In the genomic region with DNA sequence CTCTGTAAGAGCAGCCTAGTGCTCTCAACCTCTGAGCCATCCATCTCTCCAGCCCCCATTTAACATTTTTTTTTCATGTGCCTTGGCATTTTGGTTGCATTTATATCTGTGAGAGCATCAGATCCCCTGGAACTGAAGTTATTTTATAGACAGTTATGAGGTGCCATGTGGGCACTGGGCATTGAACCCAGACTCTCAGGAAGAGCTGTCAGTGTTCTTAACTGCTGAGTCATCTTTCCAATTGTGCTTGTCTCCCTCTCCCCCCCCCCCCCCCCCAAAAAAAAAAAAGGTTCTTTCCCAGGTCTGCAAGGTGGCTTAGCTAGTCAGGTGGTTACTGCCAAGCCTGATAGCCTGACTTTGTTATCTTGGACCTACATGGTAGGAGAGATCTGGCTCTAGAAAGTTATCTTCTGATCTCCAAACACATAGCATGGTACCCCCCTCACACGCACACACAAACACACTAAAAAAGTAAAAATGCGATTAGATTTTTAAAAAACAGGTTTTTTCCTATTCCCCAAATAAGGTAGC, we compare ENCODE assay signal across 32 mouse cellular contexts. TPM values are rescaled to one million over a fixed set of nuclear protein-coding genes. Genes with fewer than 3 reads are reported as not detected.
A peak's percentile ranks its signal among the peaks of the same experiment; 100 is the strongest.
DNase-seq lines count a peak whose midpoint lies in the region; ATAC-seq and TF ChIP-seq lines count a peak whose summit lies in the region.
"Had no signal": no experiment of that assay in that cellular context is flagged by ENCODE, and none has a peak within 500 bp of the region (broad histone marks: within the 10 kb centered on the region; RNA-seq: fewer than 3 reads in every experiment).

No protein-coding gene starts in this region.

- DNase-seq in liver, embryonic 13.5 days = no peak
- DNase-seq in liver, postnatal 0 days = no peak
- DNase-seq in CH12.LX (ENCODE audit: extremely low read depth) (no peak), G1E (ENCODE audit: low spot score) (no peak)
- DNase-seq in c-Kit-positive CD71-positive TER-119-positive erythroid progenitor cells, embryonic 14.5 days (ENCODE audit: low spot score) = peak; percentile 20
- DNase-seq in lung, adult 2 months = no peak
- DNase-seq in embryo, embryonic 10.5 days (ENCODE audit: low spot score) = no peak
- no peak for DNase-seq in thymus, postnatal 36 days
- DNase-seq: adrenal gland, adult 8-10 months; adrenal gland, postnatal 25 days; cerebellum, adult 11-12 months; cerebellum, adult 8-10 months; cerebellum, postnatal 10 days; cerebellum, postnatal 36 days; gastrocnemius, postnatal 10 days; gastrocnemius, postnatal 36 days; heart, adult 18-20 months; heart, postnatal 10 days; heart, postnatal 4 days had no signal

- peak; percentile 64; the same call in 1 of the 2 replicates for ATAC-seq in liver, embryonic 13.5 days (ENCODE audit: low read depth)
- ATAC-seq in liver, postnatal 0 days = no peak
- peak; percentile 15; the same call in 1 of the 2 replicates for ATAC-seq in G1E (ENCODE audit: extremely low read depth, insufficient number of reproducible peaks, low FRiP score, poor library complexity, severe bottlenecking)
- ATAC-seq: activated CD4-positive, CD25-positive, alpha-beta regulatory T cell, adult 4 months; forebrain, embryonic 13.5 days; forebrain, embryonic 16.5 days; hindbrain, postnatal 0 days; inflammation-experienced regulatory T-cells, adult 6 months had no signal

- peaks cover 13% of the 10 kb centered on the region; the same call in 1 of the 2 replicates for H3K36me3 ChIP-seq in liver, embryonic 13.5 days
- H3K36me3 ChIP-seq in liver, postnatal 0 days (replicated peaks; ENCODE audit: insufficient read depth, low read length) = peaks cover 4% of the 10 kb centered on the region; the same call in 1 of the 2 replicates
- peaks cover 5 to 35% of the 10 kb centered on the region in 2 experiments for H3K36me3 ChIP-seq in CH12.LX (replicated peaks in 1 of 2; ENCODE audit: control insufficient read depth in 1 of 2, insufficient read depth in 1 of 2, low read length in 1 of 2)
- H3K36me3 ChIP-seq in G1E (replicated peaks) = peaks cover 42% of the 10 kb centered on the region

- H3K27ac ChIP-seq in liver, embryonic 13.5 days = peak overlapping the region; percentile 9; the same call in 1 of the 2 replicates
- no peak overlapping the region for H3K27ac ChIP-seq in liver, postnatal 0 days (ENCODE audit: low read depth)
- no peak overlapping the region for H3K27ac ChIP-seq in CH12.LX (ENCODE audit: insufficient read depth, low read depth)
- H3K27ac ChIP-seq: forebrain, embryonic 10.5 days; forebrain, embryonic 13.5 days; heart, embryonic 15.5 days; hindbrain, embryonic 14.5 days; hindbrain, postnatal 0 days had no signal

- no peak for TF ChIP-seq EP300 in liver, postnatal 0 days (IDR thresholded peaks at IDR 0.05; ENCODE audit: low read depth)
- no peak for TF ChIP-seq EP300 in CH12.LX (IDR thresholded peaks at IDR 0.05; ENCODE audit: low read length)

- peaks cover 15% of the 10 kb centered on the region for H3K4me1 ChIP-seq in liver, embryonic 13.5 days (replicated peaks)
- H3K4me1 ChIP-seq in liver, postnatal 0 days (ENCODE audit: insufficient read depth) = no peaks in the 10 kb centered on the region
- H3K4me1 ChIP-seq in CH12.LX (ENCODE audit: control insufficient read depth in 1 of 2, insufficient read depth in 2 of 2) (peaks cover 0 to 34% of the 10 kb centered on the region in 2 experiments; a peak in 2 of 4 replicates), G1E (ENCODE audit: insufficient read depth, low read depth, low read length) (peaks cover 44% of the 10 kb centered on the region)
- H3K4me1 ChIP-seq in lung, adult 2 months (ENCODE audit: control insufficient read depth, insufficient read depth, low read length) = no peaks in the 10 kb centered on the region; the same call in 1 of the 2 replicates
- H3K4me1 ChIP-seq: forebrain, embryonic 10.5 days had no signal

- TF ChIP-seq POLR2A in CH12.LX (IDR thresholded peaks at IDR 0.05; ENCODE audit: low read depth, low read length) = no peak
- no peak for TF ChIP-seq POLR2A in lung, adult 2 months (IDR thresholded peaks at IDR 0.05; ENCODE audit: borderline replicate concordance, extremely low read depth, low read depth, low read length)

- H3K79me2 ChIP-seq in CH12.LX (replicated peaks; ENCODE audit: control insufficient read depth, extremely low read depth, insufficient read depth, poor library complexity, severe bottlenecking) = no peaks in the 10 kb centered on the region; the same call in 1 of the 2 replicates

- no peaks in the 10 kb centered on the region for H3K27me3 ChIP-seq in liver, embryonic 13.5 days
- no peaks in the 10 kb centered on the region for H3K27me3 ChIP-seq in liver, postnatal 0 days (ENCODE audit: insufficient read depth, low read length)
- no peaks in the 10 kb centered on the region for H3K27me3 ChIP-seq in CH12.LX (replicated peaks)
- H3K27me3 ChIP-seq in G1E (ENCODE audit: insufficient read depth, low read length) = no peaks in the 10 kb centered on the region
- H3K27me3 ChIP-seq: forebrain, embryonic 13.5 days; heart, embryonic 12.5 days; heart, embryonic 15.5 days had no signal

- WGBS in liver, embryonic 13.5 days (ENCODE audit: insufficient replicate concordance) = 43% methylated on average over 2 of the region's 2 CpGs
- whole genome bisulfite sequencing in liver, postnatal 0 days (ENCODE audit: insufficient replicate concordance) = 73% methylated on average over 2 of the region's 2 CpGs
- 95% methylated on average over 2 of the region's 2 CpGs for WGBS in lung, adult 2 months

- H3K9ac ChIP-seq in liver, embryonic 13.5 days = no peak overlapping the region
- no peak overlapping the region for H3K9ac ChIP-seq in liver, postnatal 0 days (replicated peaks)
- H3K9ac ChIP-seq in CH12.LX (ENCODE audit: insufficient read depth, low read depth) = no peak overlapping the region
- H3K9ac ChIP-seq: forebrain, embryonic 13.5 days; heart, embryonic 12.5 days; heart, embryonic 15.5 days; hindbrain, embryonic 14.5 days had no signal

- no peak for TF ChIP-seq RAD21 in CH12.LX (IDR thresholded peaks at IDR 0.05; ENCODE audit: low read depth, low read length)

- no peaks in the 10 kb centered on the region for H3K9me3 ChIP-seq in liver, embryonic 13.5 days (replicated peaks)
- no peaks in the 10 kb centered on the region for H3K9me3 ChIP-seq in liver, postnatal 0 days (ENCODE audit: low read length)
- H3K9me3 ChIP-seq in CH12.LX (replicated peaks; ENCODE audit: low read length) = no peaks in the 10 kb centered on the region
- no peaks in the 10 kb centered on the region for H3K9me3 ChIP-seq in G1E (replicated peaks)
- H3K9me3 ChIP-seq: forebrain, embryonic 10.5 days; forebrain, embryonic 13.5 days; heart, embryonic 12.5 days; heart, embryonic 15.5 days had no signal

- H3K4me2 ChIP-seq in liver, embryonic 13.5 days = no peak overlapping the region
- H3K4me2 ChIP-seq in liver, postnatal 0 days (ENCODE audit: low read depth, low read length) = no peak overlapping the region
- H3K4me2 ChIP-seq in CH12.LX (ENCODE audit: insufficient read depth, low read depth, poor library complexity, severe bottlenecking) = no peak overlapping the region
- H3K4me2 ChIP-seq: forebrain, embryonic 13.5 days; heart, embryonic 12.5 days; heart, embryonic 15.5 days; hindbrain, embryonic 14.5 days had no signal

- no peak for TF ChIP-seq CTCF in liver, postnatal 0 days (IDR thresholded peaks at IDR 0.05; ENCODE audit: low read depth)
- TF ChIP-seq CTCF in CH12.LX (conservative IDR thresholded peaks at IDR 0.05 in 1 of 2, IDR thresholded peaks at IDR 0.05 in 1 of 2; ENCODE audit: low read depth in 2 of 2, low read length in 2 of 2) (no peak), G1E (IDR thresholded peaks at IDR 0.05; ENCODE audit: low read depth, low read length) (no peak)
- TF ChIP-seq CTCF in lung, adult 2 months (IDR thresholded peaks at IDR 0.05; ENCODE audit: insufficient read depth, low read length) = no peak

- no peak overlapping the region for H3K4me3 ChIP-seq in liver, embryonic 13.5 days (replicated peaks)
- no peak overlapping the region for H3K4me3 ChIP-seq in liver, postnatal 0 days (ENCODE audit: low read depth, low read length)
- no peak overlapping the region for H3K4me3 ChIP-seq in CH12.LX (replicated peaks in 1 of 3; ENCODE audit: low read depth in 2 of 3, low read length in 2 of 3, poor library complexity in 1 of 3)
- H3K4me3 ChIP-seq in G1E (ENCODE audit: low read depth, low read length) = no peak overlapping the region; the same call in 1 of the 2 replicates
- no peak overlapping the region for H3K4me3 ChIP-seq in lung, adult 2 months (replicated peaks; ENCODE audit: extremely low read depth, low read depth, low read length)
- H3K4me3 ChIP-seq: forebrain, embryonic 10.5 days; forebrain, embryonic 13.5 days; heart, embryonic 12.5 days; heart, embryonic 15.5 days had no signal

- in situ Hi-C loops in CH12.LX (cut with MboI; ENCODE audit: low pct_ligation_motif_present, low pct_unique_long_range_greater_than_20kb, low sequenced_read_pairs) = no loop called here

- dilution Hi-C loops in CH12.LX (cut with MboI; ENCODE audit: extremely low pct_ligation_motif_present, extremely low pct_unique_long_range_greater_than_20kb, low sequenced_read_pairs) = no loop called here

RNA-seq across cellular contexts. Expression of a gene that starts 47.1 kb away (rescaled TPM):
- polyA plus RNA-seq in liver, embryonic 13.5 days (2015; fragmentation: Nextera tagmentation; extraction: Ambion mirVana) = 1.3 and 1.5 TPM in 2 replicates
- 3.1 and 3.8 TPM in 2 replicates for polyA plus RNA-seq in liver, postnatal 0 days (2015; fragmentation: Nextera tagmentation; extraction: Ambion mirVana)
- 0.85 and 0.92 TPM in 2 replicates for total RNA-seq in CH12.LX (2012; rRNA removed)
- total RNA-seq in CH12.LX (2014; rRNA removed) = 0.52 TPM in 1 of 2 replicates, not detected in the other
- 0.56 and 0.71 TPM in 2 replicates for polyA plus RNA-seq in CH12.LX (2012; ENCODE audit: insufficient read length, low read depth)
- total RNA-seq in G1E (2014; fragmentation: Nextera tagmentation) = not detected in 2 replicates
- total RNA-seq in G1E (2017) = not detected in 2 replicates
- polyA plus RNA-seq in G1E (2012) = 0.13 TPM in 1 of 2 replicates, not detected in the other
- polyA plus RNA-seq in lung, adult 2 months (2012; rRNA removed) = 0.98 TPM in 1 of 2 replicates, not detected in the other
- total RNA-seq: adrenal gland, postnatal 25 days; gastrocnemius, adult 18-20 months; gastrocnemius, postnatal 36 days; heart, adult 18-20 months had no signal
- polyA plus RNA-seq: activated CD4-positive, CD25-positive, alpha-beta regulatory T cell, adult 4 months; inflammation-experienced regulatory T-cells, adult 6 months had no signal

RNA-seq across cellular contexts. Expression of a gene that starts 51.8 kb away (rescaled TPM):
- not detected in 2 replicates for polyA plus RNA-seq in liver, embryonic 13.5 days (2015; fragmentation: Nextera tagmentation; extraction: Ambion mirVana)
- 0.07 TPM in 1 of 2 replicates, not detected in the other for polyA plus RNA-seq in liver, postnatal 0 days (2015; fragmentation: Nextera tagmentation; extraction: Ambion mirVana)
- total RNA-seq in CH12.LX (2012; rRNA removed) = 0.17 and 0.25 TPM in 2 replicates
- total RNA-seq in CH12.LX (2014; rRNA removed) = not detected in 2 replicates
- 0.20 and 0.44 TPM in 2 replicates for polyA plus RNA-seq in CH12.LX (2012; ENCODE audit: insufficient read length, low read depth)
- 0.53 TPM in 1 of 2 replicates, not detected in the other for total RNA-seq in G1E (2014; fragmentation: Nextera tagmentation)
- total RNA-seq in G1E (2017) = 0.22 and 0.41 TPM in 2 replicates
- not detected in 2 replicates for polyA plus RNA-seq in G1E (2012)
- 0.07 TPM in 2 replicates for polyA plus RNA-seq in lung, adult 2 months (2012; rRNA removed)
- total RNA-seq: gastrocnemius, adult 18-20 months; gastrocnemius, postnatal 10 days; gastrocnemius, postnatal 36 days; heart, adult 18-20 months had no signal
- polyA plus RNA-seq: activated CD4-positive, CD25-positive, alpha-beta regulatory T cell, adult 4 months; cortical plate, adult 2 months; embryonic facial prominence, embryonic 11.5 days; embryonic facial prominence, embryonic 14.5 days; hindbrain, postnatal 0 days; inflammation-experienced regulatory T-cells, adult 6 months had no signal

RNA-seq across cellular contexts. Expression of a gene that starts 58.9 kb away (rescaled TPM):
- polyA plus RNA-seq in liver, embryonic 13.5 days (2015; fragmentation: Nextera tagmentation; extraction: Ambion mirVana) = 0.81 and 0.88 TPM in 2 replicates
- polyA plus RNA-seq in liver, postnatal 0 days (2015; fragmentation: Nextera tagmentation; extraction: Ambion mirVana) = 0.13 and 0.19 TPM in 2 replicates
- total RNA-seq in CH12.LX (2012; rRNA removed) = 0.80 and 2.8 TPM in 2 replicates
- 0.87 and 1.7 TPM in 2 replicates for total RNA-seq in CH12.LX (2014; rRNA removed)
- polyA plus RNA-seq in CH12.LX (2012; ENCODE audit: insufficient read length, low read depth) = 1.6 and 2.0 TPM in 2 replicates
- total RNA-seq in G1E (2014; fragmentation: Nextera tagmentation) = 13.0 and 13.2 TPM in 2 replicates
- total RNA-seq in G1E (2017) = 6.8 and 7.6 TPM in 2 replicates
- polyA plus RNA-seq in G1E (2012) = 9.8 and 11.6 TPM in 2 replicates
- polyA plus RNA-seq in lung, adult 2 months (2012; rRNA removed) = 1.2 and 1.8 TPM in 2 replicates
